Mouse (Mus musculus) neutrophil, adult 5-6 weeks (primary cell): ENCODE measurements at regions not wholly inside any gene's neighbourhood (a gene's known extent, or its start where the extent isn't known, plus 50 kb on each side); places are given as distances from the start of the nearest gene placed in this dataset.

Experiments used
- ATAC-seq: fragments of 151-379, 151-347 bp; 2 replicates; pipeline ENCODE4 v1.8.0; 2017; ENCODE audit warnings: mild to moderate bottlenecking, moderate TSS enrichment; ENCODE audit not compliant: insufficient number of reproducible peaks, poor library complexity, low FRiP score, severe bottlenecking; ENCODE audit errors: extremely low read depth

- ATAC-seq: no peak
These were observed 323.9 kb upstream of the Adgrl2 start for GRCm38 (mm10) chr3:149314258-149314657.

- ATAC-seq: no peak
These were observed 322.9 kb upstream of the Adgrl2 start for GRCm38 (mm10) chr3:149313217-149313616.

DNA sequence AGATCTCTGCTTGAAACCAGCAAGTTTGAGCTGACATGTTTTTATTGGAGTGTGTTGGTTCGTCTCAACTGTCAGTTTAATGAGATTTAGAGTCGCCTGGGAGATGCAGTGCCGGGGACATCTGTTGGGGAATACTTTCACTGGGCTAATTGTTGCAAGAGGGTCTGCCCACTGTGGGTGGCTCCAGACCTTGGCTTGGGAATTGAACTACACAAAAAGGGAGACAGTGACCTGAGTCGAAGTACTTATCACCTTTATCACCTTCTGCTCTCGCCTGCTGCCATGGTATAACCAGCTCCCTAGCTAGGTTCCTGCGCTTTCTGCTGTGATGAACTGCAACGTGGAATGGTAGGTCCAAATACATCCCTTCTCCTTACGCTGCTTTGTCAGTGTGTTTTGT is 321.2 kb upstream of the Adgrl2 start:
- ATAC-seq: no peak

DNA sequence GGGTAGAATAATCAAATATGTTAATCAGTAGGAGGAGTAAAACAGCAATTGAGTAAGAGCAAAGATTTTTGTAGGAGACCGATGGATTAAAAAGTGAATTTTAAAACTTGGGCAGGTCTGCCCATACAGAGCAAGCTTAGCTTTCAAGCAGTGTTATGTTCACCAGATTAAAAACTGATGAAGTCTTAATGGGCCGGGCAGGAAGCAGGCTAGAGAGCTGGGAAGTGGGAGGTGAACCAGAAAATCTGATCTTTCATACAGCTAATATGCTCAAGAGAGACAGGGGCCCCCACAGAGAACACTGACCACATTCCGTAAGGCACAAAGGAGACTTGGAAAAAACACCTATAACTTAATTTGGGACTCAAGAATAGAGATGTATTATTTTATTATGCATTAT is 316.4 kb upstream of the Adgrl2 start:
- ATAC-seq: no peak

DNA sequence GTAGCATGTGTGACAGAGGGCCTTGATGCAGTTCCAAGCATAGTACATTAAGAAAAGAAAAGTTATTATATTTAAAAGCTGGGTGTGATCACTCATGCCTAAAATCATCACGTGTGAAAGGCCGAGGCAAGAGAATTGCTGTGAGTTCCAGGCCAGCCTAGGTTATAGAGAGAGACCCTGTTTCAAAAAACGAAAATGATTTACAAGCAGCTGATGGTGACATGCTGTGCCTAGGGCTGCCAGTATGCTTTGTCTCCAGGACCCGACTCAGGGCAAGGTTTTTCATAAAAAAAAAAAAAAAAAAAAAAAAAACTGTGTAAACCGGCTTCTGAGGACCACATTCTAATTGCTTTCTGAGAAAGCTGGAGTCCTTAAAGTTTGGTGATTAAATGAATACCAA is 315.9 kb upstream of the Adgrl2 start:
- ATAC-seq: no peak

DNA sequence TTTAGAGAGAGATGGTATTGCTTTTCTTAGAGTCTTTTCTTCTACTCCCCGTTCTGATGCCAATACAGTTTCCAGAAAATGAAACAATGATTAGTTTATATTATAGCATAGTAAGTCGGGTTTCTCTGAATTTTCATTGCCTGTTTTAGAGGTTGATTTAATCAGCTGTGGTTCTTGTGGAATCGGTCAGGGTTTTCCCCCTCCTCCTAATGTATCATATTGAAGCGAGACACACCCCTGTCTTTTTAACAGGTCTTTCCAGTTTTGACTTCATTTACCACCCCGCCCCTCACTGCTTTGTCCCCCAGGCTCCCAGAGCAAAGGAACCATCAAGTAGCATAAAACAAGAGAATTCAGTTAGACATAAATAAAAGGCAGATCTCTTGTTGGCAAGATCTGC is 315.1 kb upstream of the Adgrl2 start:
- ATAC-seq: no peak

DNA sequence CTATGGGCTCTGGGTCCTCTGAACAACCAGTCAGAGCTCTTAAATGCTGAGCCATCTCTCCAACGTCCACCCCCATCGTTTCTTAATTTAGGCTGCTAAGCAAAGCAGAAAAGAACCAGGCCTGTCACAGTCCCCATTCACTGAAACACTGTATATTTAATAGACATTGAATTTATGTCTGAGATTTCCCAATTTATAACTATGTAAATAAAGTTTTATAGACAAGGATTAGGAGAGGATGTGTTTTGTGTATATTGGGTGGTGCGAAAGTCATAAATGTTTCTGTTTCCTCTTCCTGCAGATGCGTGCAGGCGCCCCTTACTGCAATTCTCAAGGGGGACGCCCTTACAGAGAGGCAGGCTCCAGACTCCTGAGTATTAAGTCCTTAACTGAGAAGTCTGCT is 314.7 kb upstream of the Adgrl2 start:
- ATAC-seq: no peak

DNA sequence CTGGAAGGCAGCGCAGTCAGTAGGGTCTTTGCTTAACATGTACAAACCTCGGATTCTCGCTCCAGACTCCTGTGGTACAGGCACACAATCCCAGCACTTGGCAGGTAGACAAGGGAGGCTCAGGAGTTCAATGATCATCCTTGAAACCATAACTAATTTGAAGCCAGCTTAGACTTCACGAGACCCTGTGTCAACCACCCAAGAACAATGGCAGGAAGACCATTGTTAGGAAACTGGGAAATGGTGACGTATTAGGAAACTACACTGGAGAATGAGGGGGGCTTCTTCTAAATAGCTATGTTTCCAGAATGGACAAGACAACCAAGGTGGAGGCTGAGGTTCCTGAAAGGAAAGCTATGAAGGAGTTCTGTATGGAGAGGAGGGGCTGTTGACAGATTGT is 313.1 kb upstream of the Adgrl2 start:
- ATAC-seq: no peak

DNA sequence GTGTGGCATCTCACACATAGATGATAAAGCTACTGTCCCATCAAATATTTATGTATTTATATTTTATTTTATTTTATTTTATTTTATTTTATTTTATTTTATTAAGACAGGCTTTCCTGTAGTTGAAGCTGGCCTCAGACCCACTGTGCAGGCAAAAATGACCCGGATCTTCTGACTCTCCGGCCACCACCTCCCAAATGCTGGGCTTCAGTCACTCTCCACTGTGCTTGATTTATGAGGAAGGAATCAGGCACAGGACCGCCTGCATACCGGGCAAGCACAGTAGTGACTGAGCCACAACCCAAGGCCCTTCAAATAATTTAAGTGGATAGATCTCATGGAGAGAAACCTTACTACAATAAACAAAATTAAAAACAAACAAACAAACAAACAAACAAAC is 309.6 kb upstream of the Adgrl2 start:
- no peak for ATAC-seq

DNA sequence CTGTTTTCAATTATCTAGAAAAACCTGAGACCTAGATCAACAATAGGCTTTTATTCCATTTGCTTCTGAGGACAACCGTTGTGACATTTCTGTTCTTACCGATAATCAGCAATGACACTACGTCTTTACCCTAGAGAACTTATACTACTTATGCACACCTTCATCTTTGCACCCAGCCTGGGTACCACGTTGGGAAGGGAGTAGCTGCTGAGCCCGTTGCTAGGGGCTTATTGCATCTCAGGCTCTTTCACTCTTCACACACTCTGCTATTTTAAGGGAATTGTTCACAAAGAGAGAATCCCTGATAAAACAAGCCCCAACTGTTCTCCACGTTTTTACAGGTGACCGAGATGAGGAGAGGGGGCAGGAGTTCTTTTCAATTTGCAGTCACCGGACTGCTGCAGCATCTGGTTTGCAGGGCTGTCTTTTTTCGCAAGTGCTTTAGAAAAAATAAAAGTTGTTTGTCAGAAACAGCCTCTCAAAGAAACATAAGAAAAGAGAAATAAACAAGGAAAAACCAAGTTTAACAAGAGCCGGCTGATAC is 306.1 kb upstream of the Adgrl2 start:
- ATAC-seq: no peak

DNA sequence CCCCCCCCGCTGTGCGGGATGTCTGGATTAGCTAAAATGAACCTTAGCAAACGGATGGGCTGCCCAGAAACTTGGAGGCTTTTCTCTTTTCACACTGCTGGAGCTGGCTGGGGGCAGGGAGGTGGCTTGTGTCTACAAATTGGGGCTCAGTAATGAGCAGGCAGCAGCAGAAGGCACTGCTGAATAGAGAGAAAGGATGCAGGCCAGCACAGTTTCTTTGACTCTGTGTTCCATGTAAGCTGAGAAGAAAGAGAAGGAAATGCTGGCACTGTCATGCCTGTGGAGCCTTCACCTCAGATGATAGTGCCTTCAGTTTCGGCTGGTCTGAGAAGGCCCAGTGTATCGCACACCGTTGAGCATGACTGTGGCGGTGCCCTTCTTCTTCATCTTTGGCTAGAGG is 305.6 kb upstream of the Adgrl2 start:
- ATAC-seq: no peak

GRCm38 (mm10) chr3:149295257-149295831 is 305.0 kb upstream of the Adgrl2 start:
- no peak for ATAC-seq

DNA sequence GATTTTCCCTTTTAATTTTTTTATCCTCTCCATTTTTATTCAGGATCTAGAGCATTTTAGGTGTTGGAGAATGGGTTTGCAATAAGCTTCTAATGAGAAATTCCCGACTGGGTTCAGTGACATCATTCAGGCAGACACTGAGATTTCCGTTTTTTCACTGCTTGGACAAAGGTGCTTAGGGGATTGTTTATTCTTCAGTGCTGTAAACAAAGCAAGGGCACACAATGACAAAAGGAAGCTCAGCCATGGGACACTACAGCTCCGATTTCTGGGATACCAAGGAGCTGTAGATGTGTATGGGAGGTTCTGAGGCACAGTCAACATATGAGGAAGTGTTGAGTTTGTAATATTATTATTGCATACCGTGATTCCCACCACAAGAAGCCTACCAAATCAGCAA is 304.1 kb upstream of the Adgrl2 start:
- ATAC-seq: no peak

DNA sequence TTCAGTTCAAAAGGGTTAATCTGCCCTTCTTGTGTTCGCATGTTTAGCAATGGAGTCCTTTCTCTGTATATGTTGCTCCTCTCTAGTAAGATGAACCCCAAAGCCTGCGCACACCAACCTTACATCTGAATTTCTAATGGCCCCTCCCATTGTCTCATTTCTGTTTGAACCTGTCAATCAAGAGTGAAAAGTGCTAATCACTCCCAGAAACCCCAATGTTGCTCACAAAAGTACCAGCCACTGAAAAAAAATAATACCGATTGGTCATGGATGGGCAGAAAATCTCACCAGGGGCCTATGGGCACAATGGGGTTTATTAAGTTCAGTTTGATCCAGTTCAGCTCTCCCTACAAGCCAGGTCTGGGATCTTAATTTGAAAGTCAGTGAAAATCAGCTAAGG is 302.1 kb upstream of the Adgrl2 start:
- ATAC-seq: no peak

- no peak for ATAC-seq
These were observed 301.1 kb upstream of the Adgrl2 start for GRCm38 (mm10) chr3:149291473-149291872.

GRCm38 (mm10) chr3:149290228-149290627 is 299.9 kb upstream of the Adgrl2 start:
- ATAC-seq: no peak

DNA sequence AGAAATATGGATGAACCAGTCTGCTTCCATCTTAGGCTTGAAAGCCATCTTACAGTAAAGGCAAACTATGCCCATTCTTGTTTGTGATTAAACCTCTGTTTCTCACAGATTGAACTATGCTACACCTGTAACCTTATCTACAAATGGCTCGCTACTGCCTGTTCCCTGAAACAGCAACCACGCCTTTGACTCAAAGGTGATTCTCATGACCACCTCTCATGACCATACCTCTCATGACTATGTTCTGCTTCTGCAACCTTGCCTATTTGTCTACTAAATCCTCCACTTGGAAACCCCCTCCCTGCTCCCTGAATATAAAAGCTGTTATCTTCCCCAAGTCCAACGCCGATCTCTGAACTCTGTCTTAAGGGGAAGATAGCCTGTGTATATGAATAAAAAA is 296.7 kb upstream of the Adgrl2 start:
- no peak for ATAC-seq

DNA sequence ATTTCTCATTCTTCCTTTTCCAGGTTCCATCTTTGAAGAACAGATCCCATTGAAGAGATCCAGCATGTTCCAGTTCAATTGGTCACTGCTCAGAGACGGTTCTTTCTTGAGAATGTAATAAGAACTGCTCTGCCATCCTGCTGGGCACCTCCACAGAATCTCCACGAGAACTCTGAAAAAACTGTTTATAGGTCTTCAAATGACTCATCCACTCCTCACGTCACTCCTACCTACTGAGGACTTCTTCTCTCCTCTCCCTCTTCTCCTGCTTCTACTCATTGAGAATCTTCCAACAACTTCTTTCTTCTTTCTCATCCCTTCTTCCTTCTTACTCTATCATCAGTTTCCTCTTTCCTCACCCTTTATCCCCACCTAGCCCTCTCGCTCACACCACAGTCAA is 294.6 kb upstream of the Adgrl2 start:
- no peak for ATAC-seq

DNA sequence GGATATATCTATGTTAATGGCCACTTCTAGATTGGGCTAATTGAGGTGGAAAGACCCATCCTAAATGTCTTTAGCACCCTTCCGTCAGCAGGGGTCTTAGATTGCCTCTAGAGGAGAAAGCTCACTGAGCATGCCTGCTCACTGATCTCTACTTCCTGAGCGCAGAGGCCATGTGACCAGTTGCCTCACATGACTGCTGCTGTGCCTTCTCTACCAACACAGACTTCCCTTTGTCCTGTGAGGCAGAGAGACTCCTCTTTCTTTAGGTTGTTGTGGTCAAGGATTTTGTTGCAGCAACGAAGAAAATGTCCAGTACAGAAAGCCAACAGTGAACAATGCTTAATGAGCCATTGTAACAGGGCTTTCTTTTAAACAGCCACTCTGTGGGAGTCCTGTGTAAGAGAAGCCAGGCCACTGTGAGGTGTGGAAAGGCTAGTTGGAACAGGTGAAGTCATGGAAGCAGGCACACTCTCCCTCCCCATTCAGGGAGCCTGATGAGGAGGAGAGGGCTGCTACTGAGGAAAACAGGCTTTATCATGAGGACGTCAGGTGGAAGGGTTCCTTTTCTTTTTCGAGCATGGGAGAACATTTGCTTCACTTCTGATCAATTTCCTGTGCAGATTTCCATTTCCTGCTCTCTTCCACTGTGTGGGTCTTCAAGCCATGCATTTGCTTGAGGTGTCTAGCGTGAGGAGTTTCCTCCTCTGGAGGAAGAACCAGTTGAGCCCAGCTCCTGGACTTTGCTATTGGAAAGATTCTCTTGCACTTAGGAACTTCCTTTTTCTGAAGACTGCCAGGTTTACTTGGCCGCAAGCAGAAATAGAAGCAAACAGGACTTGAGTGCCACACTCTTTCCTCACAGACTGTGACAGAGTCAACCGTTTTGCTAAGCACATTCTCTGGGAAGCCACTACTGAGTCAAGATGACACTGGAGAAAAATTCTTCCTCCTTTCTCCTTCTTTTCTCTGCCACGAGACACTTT is 290.7 kb upstream of the Adgrl2 start:
- peak; percentile 89 for ATAC-seq

DNA sequence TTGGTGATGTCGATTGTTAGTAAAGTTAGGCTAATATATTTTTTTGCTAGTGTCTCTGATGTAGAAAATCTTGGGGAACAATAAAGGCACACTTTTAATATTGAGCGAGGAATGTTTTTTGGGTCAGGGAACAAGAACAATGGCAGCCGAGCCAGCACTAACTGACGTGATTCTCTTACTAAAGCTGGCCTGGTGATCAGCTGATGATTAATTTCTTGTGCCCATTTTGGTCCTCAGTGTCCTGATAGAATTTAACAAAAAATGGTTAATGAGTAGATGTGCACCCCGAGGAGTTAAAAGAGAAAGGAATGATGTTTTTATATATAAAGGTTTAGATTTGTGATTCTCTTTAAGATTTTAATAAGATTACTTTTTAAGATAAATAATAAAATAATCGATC is 289.0 kb upstream of the Adgrl2 start:
- ATAC-seq: no peak
